Mouse (Mus musculus): Measurements from ENCODE around the gene Scel. TPM values are rescaled to one million over a fixed set of nuclear protein-coding genes. Genes with fewer than 3 reads are reported as not detected.

Gene Scel
- total RNA-seq, 2 experiments from 2014 or later = 0.87 to 1.1 TPM

- TF ChIP-seq CTCF (conservative IDR thresholded peaks at IDR 0.05) = no peak
- DNase-seq (ENCODE audit: low spot score in 2 of 2) = no peak
- H3K4me3 ChIP-seq = peak overlapping the region; percentile 90
- peak overlapping the region; percentile 96 for H3K27ac ChIP-seq
Observed at GRCm38 (mm10) chr14:103651106-103651505, 138.0 kb downstream of the Scel start.

- no peak for TF ChIP-seq CTCF (conservative IDR thresholded peaks at IDR 0.05)
- peak overlapping the region; percentile 90 for H3K4me3 ChIP-seq
- no peak for DNase-seq (ENCODE audit: low spot score in 2 of 2)
- peak overlapping the region; percentile 96 for H3K27ac ChIP-seq
Observed at GRCm38 (mm10) chr14:103651562-103651961, 138.4 kb downstream of the Scel start.

- DNase-seq (ENCODE audit: low spot score in 2 of 2) = no peak
- no peak for TF ChIP-seq CTCF (conservative IDR thresholded peaks at IDR 0.05)
- H3K27ac ChIP-seq = peak overlapping the region; percentile 53; the same call in 1 of the 2 replicates
- peak overlapping the region; percentile 90 for H3K4me3 ChIP-seq
Observed at GRCm38 (mm10) chr14:103652524-103652923, 139.4 kb downstream of the Scel start.

GRCm38 (mm10) chr14:103653800-103654199, 140.7 kb downstream of the Scel start:
- no peak for DNase-seq (ENCODE audit: low spot score in 2 of 2)
- no peak for TF ChIP-seq CTCF (conservative IDR thresholded peaks at IDR 0.05)
- peak overlapping the region; percentile 90 for H3K4me3 ChIP-seq
- H3K27ac ChIP-seq = peak overlapping the region; percentile 33; the same call in 1 of the 2 replicates

GRCm38 (mm10) chr14:103655448-103655847, 142.3 kb downstream of the Scel start:
- peak in 1 of 2 experiments; percentile 50 for DNase-seq (ENCODE audit: low spot score in 2 of 2)
- Histone ChIP-seq H3K27ac (peak overlapping the region; percentile 39; the same call in 1 of the 2 replicates), H3K4me3 (peak overlapping the region; percentile 13; the same call in 1 of the 2 replicates)
- TF ChIP-seq CTCF (conservative IDR thresholded peaks at IDR 0.05) = no peak

GRCm38 (mm10) chr14:103657876-103658275, 144.7 kb downstream of the Scel start:
- no peak overlapping the region for H3K27ac ChIP-seq
- H3K4me3 ChIP-seq = no peak overlapping the region
- TF ChIP-seq CTCF (conservative IDR thresholded peaks at IDR 0.05) = no peak
- DNase-seq (ENCODE audit: low spot score in 2 of 2) = no peak

Small RNA genes lying within 50 kb of the gene (microRNA-seq; reads per million reads assigned to microRNA genes)
- 0 to 0.18 reads per million in 2 experiments for gene Gm22877

Other genes starting within 250 kb of the Scel start
- 100 to 1,000 TPM; 173 to 185 TPM for gene Mycbp2, start 166.5 kb upstream of the Scel start, total RNA-seq (2021)
- 10 to 100 TPM; 49.9 to 53.7 TPM for gene Slain1, start 136.9 kb downstream of the Scel start, total RNA-seq (2021)

Measured in layer of hippocampus, adult 2 months (tissue).